Comparison of ENCODE assay signal across 21 mouse cellular contexts in genomic region chr4:153368620-153369159, GRCm38 (mm10).
DNase-seq lines count a peak whose midpoint lies in the region; ATAC-seq and TF ChIP-seq lines count a peak whose summit lies in the region.
"Had no signal": no experiment of that assay in that cellular context is flagged by ENCODE, and none has a peak within 500 bp of the region (broad histone marks: within the 10 kb centered on the region; RNA-seq: fewer than 3 reads in every experiment).

No protein-coding gene starts in this region.

- H3K27me3 ChIP-seq in forebrain, embryonic 14.5 days (replicated peaks; ENCODE audit: control insufficient read depth, insufficient read depth, low read length): no peaks in the 10 kb centered on the region
- no peaks in the 10 kb centered on the region for H3K27me3 ChIP-seq in forebrain, embryonic 10.5 days (ENCODE audit: poor library complexity, severe bottlenecking)
- H3K27me3 ChIP-seq in embryonic facial prominence, embryonic 14.5 days (replicated peaks; ENCODE audit: control insufficient read depth, insufficient read depth, low read length): no peaks in the 10 kb centered on the region; the same call in 1 of the 2 replicates
- peaks cover 9% of the 10 kb centered on the region; the same call in 1 of the 2 replicates for H3K27me3 ChIP-seq in limb, embryonic 12.5 days
- no peaks in the 10 kb centered on the region for H3K27me3 ChIP-seq in cerebellum, adult 2 months (ENCODE audit: control insufficient read depth, insufficient read depth, low read length)
- H3K27me3 ChIP-seq: CH12.LX; liver, embryonic 15.5 days; megakaryocyte, embryonic 14.5 days had no signal

- no peak overlapping the region for H3K4me3 ChIP-seq in forebrain, embryonic 14.5 days (ENCODE audit: low read depth, low read length)
- H3K4me3 ChIP-seq in forebrain, embryonic 10.5 days: no peak overlapping the region
- no peak overlapping the region for H3K4me3 ChIP-seq in embryonic facial prominence, embryonic 14.5 days (ENCODE audit: low read depth, low read length)
- H3K4me3 ChIP-seq in limb, embryonic 12.5 days (replicated peaks): no peak overlapping the region
- no peak overlapping the region for H3K4me3 ChIP-seq in cerebellum, adult 2 months (replicated peaks; ENCODE audit: insufficient read depth, low read depth, low read length)
- H3K4me3 ChIP-seq: liver, embryonic 15.5 days; megakaryocyte, embryonic 14.5 days had no signal

- H3K9ac ChIP-seq in forebrain, embryonic 14.5 days (ENCODE audit: low read length): no peak overlapping the region
- H3K9ac ChIP-seq in embryonic facial prominence, embryonic 14.5 days (ENCODE audit: low read depth, low read length): no peak overlapping the region
- no peak overlapping the region for H3K9ac ChIP-seq in limb, embryonic 12.5 days (replicated peaks)
- H3K9ac ChIP-seq: liver, embryonic 15.5 days had no signal

- WGBS in forebrain, embryonic 14.5 days: 59% methylated on average over 10 of the region's 10 CpGs
- 71% methylated on average over 10 of the region's 10 CpGs for WGBS in forebrain, embryonic 10.5 days
- 24% methylated on average over 10 of the region's 10 CpGs for WGBS in embryonic facial prominence, embryonic 14.5 days
- WGBS in limb, embryonic 12.5 days: 11% methylated on average over 10 of the region's 10 CpGs
- WGBS in cerebellum, adult 2 months: 68% methylated on average over 10 of the region's 10 CpGs

- ATAC-seq in forebrain, embryonic 14.5 days: no peak; the same call in 1 of the 2 replicates
- ATAC-seq in embryonic facial prominence, embryonic 14.5 days (ENCODE audit: low read depth): peak; percentile 55; the same call in 1 of the 2 replicates
- no peak for ATAC-seq in limb, embryonic 12.5 days (ENCODE audit: insufficient number of reproducible peaks, insufficient read depth, low FRiP score, low TSS enrichment, low read depth)
- ATAC-seq: inflammation-experienced regulatory T-cells, adult 6 months; lung, postnatal 0 days had no signal

- no peak for TF ChIP-seq CTCF in cerebellum, adult 2 months (IDR thresholded peaks at IDR 0.05; ENCODE audit: borderline replicate concordance, insufficient read depth, low read depth, low read length)

- H3K4me1 ChIP-seq in forebrain, embryonic 14.5 days (ENCODE audit: control insufficient read depth, insufficient read depth, low read length): no peaks in the 10 kb centered on the region
- peaks cover 4% of the 10 kb centered on the region; the same call in 1 of the 2 replicates for H3K4me1 ChIP-seq in forebrain, embryonic 10.5 days
- peaks cover 4% of the 10 kb centered on the region; the same call in 1 of the 2 replicates for H3K4me1 ChIP-seq in embryonic facial prominence, embryonic 14.5 days (ENCODE audit: control insufficient read depth, insufficient read depth, low read length)
- peaks cover 25% of the 10 kb centered on the region for H3K4me1 ChIP-seq in limb, embryonic 12.5 days (replicated peaks)
- peaks cover 10% of the 10 kb centered on the region for H3K4me1 ChIP-seq in cerebellum, adult 2 months (ENCODE audit: control insufficient read depth, insufficient read depth, low read length)
- H3K4me1 ChIP-seq: liver, embryonic 15.5 days; megakaryocyte, embryonic 14.5 days had no signal

- H3K36me3 ChIP-seq in forebrain, embryonic 14.5 days (ENCODE audit: control insufficient read depth, insufficient read depth, low read length): no peaks in the 10 kb centered on the region
- H3K36me3 ChIP-seq in forebrain, embryonic 10.5 days (replicated peaks): no peaks in the 10 kb centered on the region
- H3K36me3 ChIP-seq in embryonic facial prominence, embryonic 14.5 days (ENCODE audit: control insufficient read depth, insufficient read depth, low read length): no peaks in the 10 kb centered on the region
- no peaks in the 10 kb centered on the region for H3K36me3 ChIP-seq in limb, embryonic 12.5 days
- H3K36me3 ChIP-seq: liver, embryonic 15.5 days had no signal

- H3K4me2 ChIP-seq in forebrain, embryonic 14.5 days (ENCODE audit: low read length): no peak overlapping the region
- H3K4me2 ChIP-seq in embryonic facial prominence, embryonic 14.5 days (ENCODE audit: low read depth, low read length): peak overlapping the region; percentile 33
- H3K4me2 ChIP-seq in limb, embryonic 12.5 days: peak overlapping the region; percentile 37
- H3K4me2 ChIP-seq: heart, embryonic 11.5 days; liver, embryonic 15.5 days had no signal

- no peak overlapping the region for H3K27ac ChIP-seq in forebrain, embryonic 14.5 days (ENCODE audit: low read depth, low read length)
- no peak overlapping the region for H3K27ac ChIP-seq in forebrain, embryonic 10.5 days
- H3K27ac ChIP-seq in embryonic facial prominence, embryonic 14.5 days (replicated peaks; ENCODE audit: low read depth, low read length): no peak overlapping the region
- H3K27ac ChIP-seq in limb, embryonic 12.5 days: 0 out of 2 replicates have a peak overlapping the region, but pooled peaks have one; percentile 29
- H3K27ac ChIP-seq in cerebellum, adult 2 months (ENCODE audit: insufficient read depth, low read length): no peak overlapping the region
- H3K27ac ChIP-seq: liver, embryonic 15.5 days; stomach, postnatal 0 days had no signal

- TF ChIP-seq POLR2A in cerebellum, adult 2 months (IDR thresholded peaks at IDR 0.05; ENCODE audit: borderline replicate concordance, insufficient read depth, low read length): no peak

- peak; percentile 65 for DNase-seq in forebrain, embryonic 14.5 days (ENCODE audit: low spot score)
- DNase-seq in forebrain, embryonic 10.5 days (ENCODE audit: extremely low spot score, low spot score): no peak
- peak; percentile 3 for DNase-seq in NIH3T3 (ENCODE audit: low read depth)
- peak; percentile 83 for DNase-seq in embryonic facial prominence, embryonic 14.5 days (ENCODE audit: low spot score)
- no peak for DNase-seq in lung, postnatal 14 days
- no peak for DNase-seq in cerebellum, adult 2 months
- DNase-seq: adrenal gland, adult 2 months; cerebellum, postnatal 36 days; gastrocnemius, postnatal 36 days; heart, postnatal 14 days; kidney, adult 9 months; kidney, postnatal 4 days; thymus, postnatal 14 days had no signal

- H3K9me3 ChIP-seq in forebrain, embryonic 14.5 days (replicated peaks; ENCODE audit: control insufficient read depth, low read length): no peaks in the 10 kb centered on the region
- H3K9me3 ChIP-seq in forebrain, embryonic 10.5 days: no peaks in the 10 kb centered on the region
- no peaks in the 10 kb centered on the region for H3K9me3 ChIP-seq in embryonic facial prominence, embryonic 14.5 days (ENCODE audit: control insufficient read depth, low read length)
- H3K9me3 ChIP-seq in limb, embryonic 12.5 days: no peaks in the 10 kb centered on the region
- H3K9me3 ChIP-seq: liver, embryonic 15.5 days had no signal

Comparison
In these comparisons a context has a peak if more than half of its experiments do, and no peak if none do; other contexts are left out.
1. DNase-seq: peak in forebrain, embryonic 14.5 days (single experiment), NIH3T3 (single experiment) and embryonic facial prominence, embryonic 14.5 days (single experiment); none in forebrain, embryonic 10.5 days (single experiment), lung, postnatal 14 days (single experiment) and cerebellum, adult 2 months (0 of 2).